Mouse (Mus musculus) heart, postnatal 0 days (tissue): ENCODE results near the gene Foxd2. TPM values are rescaled to one million over a fixed set of nuclear protein-coding genes. Genes with fewer than 3 reads are reported as not detected.

Experiments used
- ATAC-seq: fragments of 200-750 bp; cut with Nextera tagmentation; 2 replicates; pipeline ENCODE4 v1.8.0; 2017; ENCODE audit warnings: low read depth, moderate number of reproducible peaks, moderate library complexity; ENCODE audit not compliant: insufficient read depth
- DNase-seq: peaks from one replicate; pipeline ENCODE4 v3.0.0-alpha.2; 2016; ENCODE audit warnings: low spot score
- H3K27ac ChIP-seq: fragments of 300-500 bp; sonication (generic); 2 replicates; pipeline ENCODE4 v1.5.1; 2014; ENCODE audit warnings: low read depth, mild to moderate bottlenecking
- H3K27me3 ChIP-seq: fragments of 300-500 bp; sonication (generic); 2 replicates; pipeline ENCODE4 v1.6.1; 2014; ENCODE audit warnings: low read length, mixed read lengths; ENCODE audit not compliant: control insufficient read depth, insufficient read depth
- H3K36me3 ChIP-seq: fragments of 300-500 bp; sonication (generic); replicated peaks from 2 replicates; pipeline ENCODE4 v1.6.1; 2014; ENCODE audit warnings: low read length, mixed read lengths; ENCODE audit not compliant: control insufficient read depth, insufficient read depth
- H3K4me1 ChIP-seq: fragments of 300-500 bp; sonication (generic); 2 replicates; pipeline ENCODE4 v1.6.1; 2014; ENCODE audit warnings: antibody characterized with exemption; ENCODE audit not compliant: control insufficient read depth, insufficient read depth
- H3K4me2 ChIP-seq: fragments of 300-500 bp; sonication (generic); 2 replicates; pipeline ENCODE4 v1.6.1; 2014; ENCODE audit warnings: low read depth, mild to moderate bottlenecking, low read length, moderate library complexity
- H3K4me3 ChIP-seq: fragments of 300-500 bp; sonication (generic); 2 replicates; pipeline ENCODE4 v1.5.1; 2014; ENCODE audit warnings: low read depth, low read length
- H3K9ac ChIP-seq: fragments of 300-500 bp; sonication (generic); replicated peaks from 2 replicates; pipeline ENCODE4 v1.6.1; 2014; ENCODE audit warnings: low read depth, low read length, mixed read lengths
- H3K9me3 ChIP-seq: fragments of 300-500 bp; sonication (generic); replicated peaks from 2 replicates; pipeline ENCODE4 v1.6.1; 2016; ENCODE audit warnings: low read length; ENCODE audit not compliant: control insufficient read depth
- CTCF ChIP-seq: IDR thresholded peaks from 2 replicates; pipeline ENCODE4 v1.5.1; 2016; ENCODE audit warnings: antibody characterized with exemption, control low read depth, low read depth
- EP300 ChIP-seq: IDR thresholded peaks from 2 replicates; pipeline ENCODE4 v1.6.1; 2016; ENCODE audit warnings: antibody characterized with exemption, low read depth
- WGBS: fragments of 180-500 bp; shearing (Covaris S2); extraction: QIAGEN DNeasy Blood & Tissue Kit; methylation state at CpG from one replicate; pipeline ENCODE4 v1.1.7; 2014; 5-methylcytosine and 5-hydroxymethylcytosine counted together
- polyA plus RNA-seq: library from polyadenylated mRNA; unstranded; fragments of >200 nt; fragmentation: Nextera tagmentation; extraction: Ambion mirVana; gene quantifications from 2 replicates; pipeline ENCODE4 v1.2.1, GENCODE M21; 2015
- total RNA-seq: library from RNA; depleted of rRNA; stranded (reverse); fragments of >200 nt; gene quantifications from 2 replicates; pipeline ENCODE4 v1.2.3, GENCODE M21; 2014; ENCODE audit warnings: low replicate concordance

Foxd2 gene
- total and polyA plus RNA-seq, 2 experiments from 2014 or later: 0.04 TPM; not detected in 1

DNA sequence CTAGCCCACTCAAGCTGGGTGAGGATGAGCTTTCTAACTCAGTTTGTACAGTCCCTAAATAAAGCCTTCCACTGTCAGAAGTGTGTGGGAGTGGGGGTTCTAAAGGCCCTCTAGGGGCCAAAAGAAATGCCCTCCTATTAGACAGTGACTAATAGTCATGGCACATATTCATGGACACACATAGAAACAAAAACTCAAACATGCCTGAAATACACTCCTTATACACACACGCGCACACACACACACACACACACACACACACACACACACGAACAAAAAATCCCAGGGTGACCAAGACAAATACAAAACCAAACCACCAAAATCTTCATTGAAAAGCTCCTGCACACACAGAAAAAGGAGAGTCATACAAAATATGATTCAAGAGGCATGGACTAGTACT is 3.2 kb downstream of the Foxd2 start:
- Histone ChIP-seq H3K4me2 (no peak overlapping the region), H3K4me3 (no peak overlapping the region), H3K36me3 (no peaks in the 10 kb centered on the region), H3K4me1 (no peaks in the 10 kb centered on the region), H3K27ac (no peak overlapping the region), H3K9me3 (peaks cover 4% of the 10 kb centered on the region; the same call in 1 of the 2 replicates), H3K9ac (no peak overlapping the region), H3K27me3 (peaks cover 98% of the 10 kb centered on the region)
- no peak for ATAC-seq
- TF ChIP-seq EP300 (no peak), CTCF (no peak)
- no peak for DNase-seq
- WGBS: 66% methylated on average over 3 of the region's 3 CpGs

DNA sequence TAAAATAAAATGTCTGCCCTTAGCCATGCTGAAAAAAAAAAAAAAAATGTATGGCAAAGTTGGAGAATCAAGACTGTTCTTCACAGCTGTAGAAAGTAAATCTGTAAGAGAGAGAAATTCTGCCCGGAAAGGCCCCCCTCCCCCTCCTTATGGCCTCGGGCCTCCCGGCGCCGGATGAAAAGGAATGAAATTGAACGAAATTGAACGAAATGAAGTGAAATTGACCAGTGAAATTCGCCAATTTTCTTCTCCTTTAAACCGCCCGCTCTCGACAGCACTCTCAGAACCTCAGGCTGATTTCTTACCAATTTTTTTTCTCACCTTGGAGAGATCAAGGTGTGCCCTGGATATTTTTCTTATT is 5.3 kb downstream of the Foxd2 start:
- no peak for ATAC-seq
- H3K4me2 ChIP-seq: no peak overlapping the region
- H3K27ac ChIP-seq: no peak overlapping the region
- WGBS: 9% methylated on average over 11 of the region's 11 CpGs
- no peaks in the 10 kb centered on the region for H3K36me3 ChIP-seq
- H3K4me1 ChIP-seq: no peaks in the 10 kb centered on the region
- no peak for DNase-seq
- peaks cover 99% of the 10 kb centered on the region for H3K27me3 ChIP-seq
- TF ChIP-seq EP300: no peak
- no peak for TF ChIP-seq CTCF
- peaks cover 4% of the 10 kb centered on the region; the same call in 1 of the 2 replicates for H3K9me3 ChIP-seq
- no peak overlapping the region for H3K9ac ChIP-seq
- H3K4me3 ChIP-seq: no peak overlapping the region

DNA sequence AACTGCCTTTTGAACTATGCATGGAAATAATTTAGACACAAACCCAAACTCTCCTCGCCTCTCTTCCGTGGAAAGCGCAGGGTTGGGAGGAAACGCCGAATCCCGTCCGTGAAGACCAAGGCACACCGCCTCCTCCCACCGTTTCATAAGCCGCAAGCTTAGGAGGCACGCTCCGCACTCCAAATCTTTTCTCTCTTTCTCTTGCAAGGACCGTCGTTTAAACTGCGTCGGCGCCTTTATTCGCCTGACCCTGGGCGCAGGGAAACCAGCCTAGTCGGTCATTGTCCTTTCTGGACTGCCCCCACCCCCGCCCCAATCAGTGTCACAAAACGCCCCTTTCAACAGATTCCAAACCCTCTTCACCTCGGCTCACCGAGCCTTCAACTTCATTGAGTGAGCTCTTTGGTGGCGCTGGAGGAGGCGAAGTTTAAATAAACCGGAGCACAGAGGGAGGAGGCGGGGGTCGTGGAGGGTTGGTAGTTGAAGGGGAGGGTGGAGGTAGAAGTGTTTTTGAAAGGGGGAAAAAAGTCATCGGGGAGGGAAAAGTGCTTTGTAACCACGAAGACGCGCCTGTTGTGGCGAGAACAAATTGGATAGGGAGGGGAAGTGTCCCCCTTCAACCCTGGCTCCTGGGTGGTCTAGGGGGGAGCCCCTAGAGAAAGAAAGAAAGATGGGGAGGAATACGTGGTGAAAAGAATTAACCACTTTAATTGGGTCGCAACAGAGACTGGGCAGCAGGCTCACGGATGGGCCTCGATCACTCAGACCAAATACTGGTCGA is 5.8 kb downstream of the Foxd2 start:
- ATAC-seq (no peak), DNase-seq (no peak)
- Histone ChIP-seq H3K4me2 (no peak overlapping the region), H3K4me3 (no peak overlapping the region), H3K36me3 (no peaks in the 10 kb centered on the region), H3K27ac (no peak overlapping the region), H3K27me3 (peaks cover 99% of the 10 kb centered on the region), H3K4me1 (no peaks in the 10 kb centered on the region), H3K9me3 (peaks cover 4% of the 10 kb centered on the region; the same call in 1 of the 2 replicates), H3K9ac (no peak overlapping the region)
- TF ChIP-seq CTCF: no peak
- no peak for TF ChIP-seq EP300
- 4% methylated on average over 39 of the region's 39 CpGs for WGBS

DNA sequence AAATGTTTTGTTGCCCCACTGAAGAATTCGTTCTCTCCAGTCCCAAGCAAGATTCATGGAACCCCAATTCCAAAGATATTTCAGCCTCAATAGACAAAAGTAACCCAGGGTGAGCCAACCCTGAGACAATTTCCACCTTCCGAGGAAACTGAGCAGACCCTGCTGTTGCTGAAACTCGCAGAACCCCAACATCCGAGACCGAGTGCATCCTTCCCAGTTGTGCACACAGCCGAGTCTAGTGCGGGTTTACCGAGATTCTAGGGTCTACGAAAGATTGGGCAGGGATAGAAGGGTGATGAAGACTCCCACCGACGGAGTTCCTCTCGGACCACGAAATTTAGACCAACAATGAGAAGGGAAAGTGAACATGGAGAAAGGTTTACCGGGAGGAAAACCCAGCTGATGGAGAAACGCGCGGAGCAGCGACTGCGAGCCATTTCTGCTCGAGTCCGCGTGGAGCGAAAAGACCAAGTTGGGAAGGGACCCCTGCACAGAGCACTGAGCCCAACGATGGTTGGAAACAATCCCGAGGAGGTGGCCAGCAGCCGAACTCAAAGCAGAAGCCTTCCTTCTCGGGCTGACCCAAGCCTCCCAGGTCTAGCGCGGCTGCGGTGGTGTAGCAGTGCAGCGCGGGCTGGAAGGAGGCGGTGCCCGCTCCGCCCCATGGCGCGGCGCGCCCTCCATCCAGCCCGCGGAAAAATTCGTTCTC is 6.9 kb downstream of the Foxd2 start:
- 2% methylated on average over 42 of the region's 42 CpGs for WGBS
- TF ChIP-seq CTCF (no peak), EP300 (no peak)
- H3K27ac ChIP-seq: no peak overlapping the region
- no peak overlapping the region for H3K4me3 ChIP-seq
- H3K9me3 ChIP-seq: peaks cover 4% of the 10 kb centered on the region; the same call in 1 of the 2 replicates
- no peak overlapping the region for H3K9ac ChIP-seq
- H3K4me1 ChIP-seq: no peaks in the 10 kb centered on the region
- H3K4me2 ChIP-seq: no peak overlapping the region
- no peak for ATAC-seq
- no peaks in the 10 kb centered on the region for H3K36me3 ChIP-seq
- peaks cover 99% of the 10 kb centered on the region for H3K27me3 ChIP-seq
- DNase-seq: no peak

DNA sequence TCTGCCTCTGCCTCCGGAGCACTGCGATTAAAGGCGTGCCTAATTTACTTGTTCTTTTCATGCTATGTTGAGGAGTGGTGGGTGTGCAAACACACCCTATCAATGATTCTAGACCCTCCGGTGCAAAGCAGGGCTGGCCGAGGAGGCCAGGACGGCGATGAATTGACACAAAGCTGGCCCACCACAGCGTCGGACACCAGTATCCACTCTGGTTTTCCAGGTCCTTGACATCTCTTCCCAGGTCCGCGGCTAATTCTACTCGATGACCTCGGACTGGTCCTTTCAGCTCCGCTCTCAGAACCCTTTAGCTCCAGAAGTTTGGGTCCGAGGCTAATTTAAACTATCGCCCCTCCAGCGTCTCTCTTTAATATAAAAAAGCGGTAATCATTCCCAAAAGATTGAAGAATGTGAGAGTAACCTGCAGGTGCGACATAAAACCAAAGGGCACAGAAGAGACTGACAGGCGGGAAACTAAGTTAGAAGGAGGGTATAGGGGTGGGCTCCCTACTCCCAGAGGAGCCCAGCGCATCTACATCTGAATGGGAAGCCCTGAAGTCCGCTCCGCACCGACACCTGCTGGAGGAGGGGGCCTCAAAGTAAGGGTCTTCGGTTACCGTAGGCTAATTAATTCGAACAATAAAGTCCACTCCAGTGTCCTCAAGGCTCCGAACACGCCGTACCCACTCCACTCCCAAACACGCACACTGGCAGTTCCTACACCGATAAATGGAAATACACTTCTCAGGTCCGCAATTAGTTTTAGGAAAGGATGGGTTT is 7.6 kb downstream of the Foxd2 start:
- no peak overlapping the region for H3K9ac ChIP-seq
- peaks cover 96% of the 10 kb centered on the region for H3K27me3 ChIP-seq
- no peak overlapping the region for H3K4me2 ChIP-seq
- H3K9me3 ChIP-seq: peaks cover 4% of the 10 kb centered on the region; the same call in 1 of the 2 replicates
- DNase-seq: no peak
- H3K36me3 ChIP-seq: no peaks in the 10 kb centered on the region
- no peaks in the 10 kb centered on the region for H3K4me1 ChIP-seq
- H3K27ac ChIP-seq: no peak overlapping the region
- ATAC-seq: no peak
- WGBS: 7% methylated on average over 33 of the region's 33 CpGs
- no peak for TF ChIP-seq CTCF
- no peak for TF ChIP-seq EP300
- no peak overlapping the region for H3K4me3 ChIP-seq
